Mouse (Mus musculus) frontal cortex, postnatal 36 days (tissue): ENCODE results near the gene Rcn3.
"Not testable (repeated sequence)": the region's sequence is repeated elsewhere in the genome, so short reads cannot be mapped to it uniquely, and the experiment has no call there.

Experiments
- DNase-seq, 2 experiments: peaks; one replicate each; pipeline ENCODE4 v3.0.0; 2022; ENCODE audit warnings: low spot score in 2 of 2

Rcn3 gene

GRCm38 (mm10) chr7:45098541-45099240 is 6.7 kb upstream of the Rcn3 start:
- DNase-seq, result no peak

DNA sequence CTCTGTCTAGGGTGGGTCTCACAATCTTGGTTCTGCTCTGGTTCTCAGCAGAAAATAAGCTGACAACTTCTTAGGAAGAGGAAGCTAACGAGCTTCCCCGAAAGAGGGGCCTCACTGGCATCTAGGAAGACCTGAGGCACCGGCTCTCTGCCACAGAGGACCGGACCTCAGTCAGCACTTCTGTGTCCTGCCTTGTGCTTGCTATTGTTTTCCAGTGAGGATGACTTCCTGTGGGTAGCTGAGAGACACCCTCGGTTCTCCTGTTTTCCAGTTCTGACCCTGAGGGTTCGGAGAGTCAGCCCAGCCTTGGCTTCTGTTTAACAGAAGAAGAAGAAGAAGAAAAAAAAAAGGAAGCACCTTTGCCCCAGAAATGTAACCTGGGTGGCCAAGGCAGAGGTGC is 5.5 kb upstream of the Rcn3 start:
- DNase-seq, result no peak

DNA sequence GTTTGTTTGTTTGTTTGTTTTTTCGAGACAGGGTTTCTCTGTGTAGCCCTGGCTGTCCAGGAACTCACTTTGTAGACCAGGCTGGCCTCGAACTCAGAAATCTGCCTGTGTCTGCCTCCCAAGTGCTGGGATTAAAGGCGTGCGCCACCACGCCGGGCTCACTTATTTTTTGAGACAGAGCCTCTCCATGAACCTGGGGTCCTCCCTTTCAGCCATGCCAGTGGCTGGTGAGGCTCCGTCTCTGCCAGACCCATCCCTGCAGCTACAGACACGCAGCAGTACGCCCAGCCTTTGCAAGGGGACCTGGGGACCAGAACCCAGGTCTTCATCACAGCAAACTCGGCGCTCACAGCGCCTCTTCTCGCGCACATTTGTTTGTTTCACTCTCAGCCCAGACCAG is 3.9 kb upstream of the Rcn3 start:
- DNase-seq, result not testable (repeated sequence)

GRCm38 (mm10) chr7:45095367-45095766 is 3.3 kb upstream of the Rcn3 start:
- no peak for DNase-seq

- no peak for DNase-seq
Observed at GRCm38 (mm10) chr7:45094121-45094520, 2.1 kb upstream of the Rcn3 start.

- no peak for DNase-seq
Observed at GRCm38 (mm10) chr7:45093516-45093905, 1.5 kb upstream of the Rcn3 start.

- no peak for DNase-seq
Observed at GRCm38 (mm10) chr7:45092828-45093515, 951 bp upstream of the Rcn3 start.

GRCm38 (mm10) chr7:45091001-45091990 is 725 bp downstream of the Rcn3 start:
- no peak for DNase-seq

DNA sequence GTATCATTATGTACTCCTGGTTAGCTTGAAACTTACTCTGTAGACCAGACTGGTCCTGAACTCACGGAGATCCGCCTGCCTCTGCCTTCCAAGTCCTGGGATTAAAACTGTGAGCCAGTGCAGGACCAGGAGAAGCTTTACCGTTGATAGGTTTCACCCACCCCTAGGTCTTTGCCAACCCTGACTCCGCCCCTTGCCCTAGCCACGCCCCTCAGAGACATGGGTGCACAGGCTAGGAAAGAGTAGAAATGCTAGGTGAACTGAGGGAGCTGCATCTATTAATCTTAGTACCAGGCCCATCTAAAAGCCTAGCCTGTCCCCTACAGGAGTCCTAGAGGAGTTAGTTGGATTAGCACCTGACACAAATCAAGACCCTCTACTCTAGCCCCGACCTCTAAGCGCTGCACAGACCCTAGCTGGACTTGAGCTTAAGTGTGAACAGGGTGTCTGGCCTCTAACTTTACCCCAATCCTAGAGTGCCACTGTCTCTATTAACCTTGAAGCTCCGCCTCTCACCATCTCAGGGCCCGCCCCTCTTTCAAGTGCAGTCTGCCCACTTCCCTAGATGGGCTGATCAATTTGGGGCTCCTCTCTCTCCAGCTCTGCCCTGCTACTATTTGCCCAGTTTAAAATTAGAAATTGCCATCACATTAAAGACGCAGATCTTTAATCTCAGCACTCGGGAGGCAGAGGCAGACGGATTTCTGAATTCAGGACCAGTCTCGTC is 1.6 kb downstream of the Rcn3 start:
- no peak for DNase-seq

- DNase-seq, result no peak
Observed at GRCm38 (mm10) chr7:45088597-45088996, 3.4 kb downstream of the Rcn3 start.

DNA sequence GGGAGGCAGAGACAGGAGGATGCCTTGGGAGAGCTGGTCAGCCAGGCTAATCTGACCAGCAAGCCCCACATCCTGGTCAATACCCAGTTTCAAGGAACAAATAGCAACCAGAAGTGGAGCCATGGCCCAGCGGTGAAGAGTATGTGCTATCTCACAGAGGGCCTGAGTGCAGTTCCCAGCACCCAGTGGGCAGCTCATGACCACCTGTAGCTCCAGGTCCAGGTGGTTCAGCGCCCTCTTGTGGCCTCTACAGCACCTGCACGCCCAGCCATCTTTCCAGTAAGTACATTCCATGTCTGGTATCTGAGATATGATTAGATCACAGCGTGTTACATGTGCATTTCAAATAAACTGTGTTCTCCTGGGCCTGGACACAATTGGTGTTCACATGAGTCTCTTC is 5.9 kb downstream of the Rcn3 start:
- no peak for DNase-seq

GRCm38 (mm10) chr7:45083300-45083890 is 8.6 kb downstream of the Rcn3 start:
- DNase-seq, result no peak

DNA sequence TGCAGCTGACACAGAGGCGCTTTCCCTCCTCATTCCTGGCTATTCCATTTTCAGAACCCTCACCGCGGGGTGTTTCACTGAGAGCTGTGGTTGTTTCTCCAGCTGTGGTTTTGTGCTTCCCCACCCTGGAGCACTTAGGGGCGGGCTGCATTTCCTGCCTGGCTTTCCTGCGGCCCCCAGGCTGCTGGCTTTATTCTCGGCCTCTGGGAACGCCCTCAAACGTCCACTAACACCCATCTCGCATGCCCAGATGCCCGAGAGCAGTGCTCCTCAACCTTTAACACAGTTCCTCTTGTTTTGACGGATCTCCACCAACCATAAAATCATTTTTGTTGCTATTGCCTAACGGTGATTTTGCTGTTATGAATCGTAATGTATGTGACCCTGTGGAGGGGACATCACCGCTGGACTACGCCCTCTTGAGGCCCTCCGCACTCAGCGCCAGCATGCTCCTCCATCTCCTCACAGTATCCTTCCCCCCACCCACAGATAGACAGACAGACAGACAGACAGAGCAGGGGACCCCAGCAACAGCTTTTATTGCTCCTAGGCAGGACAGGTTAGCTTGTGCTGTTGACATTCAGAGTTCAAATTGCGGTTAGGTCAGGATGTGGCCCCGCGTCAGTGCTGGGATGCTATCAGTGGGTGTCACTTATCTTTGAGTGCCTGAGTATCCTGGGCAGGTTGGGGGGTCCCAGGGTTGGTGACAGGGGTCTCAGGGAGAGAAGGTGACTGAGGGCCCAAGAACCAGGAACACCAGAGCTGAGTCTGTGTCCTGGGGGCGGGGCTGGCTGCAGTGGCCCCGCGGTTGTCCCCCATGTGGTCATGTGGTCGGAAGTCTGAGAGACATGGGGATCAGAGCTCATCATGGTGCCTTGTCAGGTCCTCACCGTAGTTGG is 9.4 kb downstream of the Rcn3 start:
- no peak for DNase-seq

- DNase-seq, result no peak
Observed at GRCm38 (mm10) chr7:45081016-45081415, 11.0 kb downstream of the Rcn3 start.

- peak; percentile 87 to 93 for DNase-seq
Observed at GRCm38 (mm10) chr7:45079856-45080255, 12.2 kb downstream of the Rcn3 start.

- DNase-seq, result peak; percentile 52 to 53
Observed at GRCm38 (mm10) chr7:45078513-45078912, 13.5 kb downstream of the Rcn3 start.

GRCm38 (mm10) chr7:45077829-45078228 is 14.2 kb downstream of the Rcn3 start:
- DNase-seq, result no peak

GRCm38 (mm10) chr7:45077322-45077721 is 14.7 kb downstream of the Rcn3 start:
- no peak for DNase-seq

DNA sequence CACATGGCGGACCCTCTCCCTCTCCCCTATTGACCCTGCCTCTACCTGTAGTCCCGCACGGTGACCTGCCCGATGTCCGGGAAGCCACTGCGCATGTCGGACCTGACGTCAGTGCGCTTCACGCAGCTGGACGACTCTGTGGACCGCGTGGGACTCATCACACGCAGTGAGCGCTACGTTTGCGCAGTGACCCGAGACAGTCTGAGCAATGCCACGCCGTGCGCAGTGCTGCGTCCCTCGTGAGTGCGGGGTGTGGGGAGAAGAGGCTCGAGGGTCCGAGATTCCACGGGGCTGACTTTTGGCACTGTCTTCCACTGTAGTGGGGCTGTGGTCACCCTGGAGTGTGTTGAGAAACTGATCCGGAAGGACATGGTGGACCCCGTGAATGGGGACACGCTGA is 15.5 kb downstream of the Rcn3 start:
- DNase-seq, result no peak

DNA sequence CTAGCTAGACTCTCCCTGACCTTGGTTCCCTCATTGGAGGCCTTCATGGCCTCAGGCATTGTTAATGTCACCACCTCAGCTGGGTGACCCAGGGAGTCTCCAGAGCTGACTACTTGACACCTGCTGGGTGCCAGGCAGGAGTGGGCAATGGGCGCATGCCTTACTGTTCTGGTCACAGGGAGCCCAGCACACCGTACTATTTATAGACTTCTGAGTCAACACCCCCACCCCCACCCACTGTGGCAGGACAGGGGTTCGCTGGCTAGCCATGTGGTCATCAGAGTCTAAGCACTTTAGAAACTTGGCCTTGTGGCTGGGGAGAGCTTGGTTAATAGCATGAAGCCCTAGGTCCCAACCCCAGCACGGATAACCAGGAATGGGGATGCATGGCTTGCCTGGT is 16.6 kb downstream of the Rcn3 start:
- no peak for DNase-seq
